Mouse (Mus musculus) layer of hippocampus, postnatal 14 days (tissue): Measurements from ENCODE around the gene Stag3. TPM values are rescaled to one million over a fixed set of nuclear protein-coding genes. Genes with fewer than 3 reads are reported as not detected.

ENCODE experiments used
- DNase-seq, 2 experiments: peaks; one replicate each; pipeline ENCODE4 v3.0.0; 2021 to 2022; ENCODE audit warnings: low spot score in 2 of 2, mixed read lengths in 1 of 2
- long read RNA-seq, 2 experiments: library from polyadenylated mRNA; stranded (forward); transcript quantifications; one replicate each; pipeline ENCODE4 v2.0.0; 2021
- total RNA-seq, 2 experiments: library from RNA; stranded (reverse); gene quantifications; 2 replicates each; pipeline ENCODE4 v1.2.3; 2021

Stag3 gene
- total RNA-seq = 1 to 10 TPM; 2.2 to 2.9 TPM
- long read RNA-seq, experiment 1 = 0 reads
- long read RNA-seq, experiment 2, partial matches to known transcripts = 0 of 1 reads
- long read RNA-seq, experiment 2, other reads (novel, unspliced or antisense) = 1 of 1 reads

DNA sequence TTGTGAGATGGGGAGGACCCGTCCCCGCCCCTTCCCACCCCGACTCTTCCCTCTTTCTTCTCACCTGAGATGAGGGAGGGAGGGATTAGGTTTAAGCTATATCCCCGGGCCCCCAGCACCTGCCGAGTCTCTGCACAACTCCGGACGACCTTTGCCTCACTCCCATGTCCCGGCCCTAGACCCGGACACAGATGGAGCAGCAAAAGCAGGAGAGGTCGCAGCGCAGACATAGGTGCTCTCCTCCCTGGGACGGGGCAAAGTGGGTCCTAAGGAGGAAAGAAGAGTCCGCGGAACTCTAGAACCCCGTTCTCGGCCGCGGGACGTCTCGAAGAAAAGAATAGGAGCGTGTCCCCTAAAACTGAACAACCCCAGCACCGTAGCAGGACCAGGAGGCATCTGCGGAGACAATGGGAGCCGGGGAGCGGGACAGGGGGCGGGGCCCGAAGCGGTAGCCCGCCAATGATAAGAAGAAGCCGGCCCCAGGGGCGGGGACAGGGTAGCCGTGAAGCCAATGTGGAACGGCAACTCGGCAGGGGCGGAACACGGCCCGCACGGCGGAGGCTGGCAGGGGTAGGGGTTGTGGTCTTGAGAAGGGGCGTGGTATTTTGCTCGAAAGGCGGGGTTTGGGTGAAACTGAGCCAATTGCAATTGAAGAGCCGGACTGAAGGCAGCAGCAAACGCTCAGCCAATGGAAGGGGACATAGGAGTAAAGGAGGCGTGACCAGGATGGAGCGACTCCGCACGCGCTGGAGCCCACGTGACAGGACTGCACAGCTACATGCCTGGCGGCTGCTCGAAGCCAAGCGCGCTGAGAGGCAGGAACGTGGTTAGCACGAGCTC lies at the start of gene Stag3, which contains the start of the genes Gm43720 and Gpc2:
TSS of gene Stag3 (plus strand) at position 656 of the 840 bp plus-strand sequence.
TSS of gene Gm43720 (minus strand) at position 374 of the 840 bp plus-strand sequence.
TSS of gene Gpc2 (minus strand) at position 421 of the 840 bp plus-strand sequence.
- peak; percentile 88 to 93 for DNase-seq

- no peak for DNase-seq
Measured at GRCm38 (mm10) chr5:138233778-138234177, 46.3 kb upstream of the Stag3 start.

- DNase-seq = no peak
Measured at GRCm38 (mm10) chr5:138234224-138234623, 45.8 kb upstream of the Stag3 start.

- DNase-seq = no peak
Measured at GRCm38 (mm10) chr5:138241511-138241910, 38.5 kb upstream of the Stag3 start.

DNA sequence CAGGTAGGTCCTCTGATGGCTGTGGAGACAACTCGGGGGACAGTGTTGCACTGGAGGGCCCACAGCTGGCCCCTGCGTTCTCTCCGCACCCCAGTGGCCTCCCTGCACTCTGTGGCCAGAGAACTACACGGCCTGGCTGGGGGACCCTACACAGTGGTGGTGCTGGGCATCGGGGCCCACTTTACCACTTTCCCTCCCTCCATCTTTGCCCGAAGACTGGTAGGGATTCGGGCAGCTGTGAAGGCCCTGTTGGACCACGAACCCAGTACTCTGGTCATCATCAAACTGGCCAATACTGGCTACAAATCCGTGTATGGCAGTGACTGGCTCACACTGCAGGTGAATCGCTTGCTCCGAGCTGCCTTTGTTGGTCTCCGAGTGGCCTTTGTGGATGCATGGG lies 28.9 kb upstream of the Stag3 start:
- DNase-seq = no peak

DNA sequence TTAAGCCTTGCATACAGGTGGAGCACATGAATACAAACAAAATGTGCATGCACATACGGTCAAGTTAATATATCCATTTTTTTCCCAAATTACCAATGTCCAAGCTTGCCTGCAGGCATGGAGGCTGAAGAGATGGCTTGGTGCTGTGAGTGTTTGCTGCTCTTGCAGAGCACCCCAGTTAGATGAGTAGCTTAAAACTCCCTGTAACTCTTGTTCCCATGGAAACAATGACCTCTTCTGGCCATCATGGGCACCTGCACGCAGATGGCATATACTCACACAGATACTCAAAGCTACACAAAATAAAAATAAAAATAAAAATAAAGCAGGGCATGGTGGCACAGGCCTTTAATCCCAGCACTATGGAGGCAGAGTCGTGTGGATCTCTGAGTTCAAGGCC lies 27.0 kb upstream of the Stag3 start:
- DNase-seq = no peak

- DNase-seq = peak; percentile 91 to 98
Measured at GRCm38 (mm10) chr5:138255353-138256093, 24.5 kb upstream of the Stag3 start, which contains the start of gene Lamtor4. Gene Lamtor4 (plus strand): TSS chr5:138255482.

DNA sequence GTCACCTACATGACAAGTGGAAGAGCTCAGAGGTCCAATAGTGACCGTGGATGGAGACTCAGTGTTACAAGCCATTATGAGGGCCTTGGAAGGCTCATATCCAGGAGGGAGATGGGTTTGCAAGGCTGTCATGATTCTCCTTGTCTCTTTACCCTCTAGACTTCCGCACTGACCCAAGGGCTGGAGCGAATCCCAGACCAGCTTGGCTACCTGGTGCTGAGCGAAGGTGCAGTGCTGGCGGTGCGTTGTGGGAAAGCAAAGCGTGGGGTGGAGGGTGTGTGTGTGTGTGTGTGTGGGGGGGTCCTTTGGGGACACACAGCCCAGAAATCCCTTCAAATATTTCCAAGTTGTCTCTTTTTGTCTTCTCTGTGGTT lies 24.0 kb upstream of the Stag3 start:
- DNase-seq = no peak

GRCm38 (mm10) chr5:138256966-138257584 lies 23.0 kb upstream of the Stag3 start:
- DNase-seq = no peak

DNA sequence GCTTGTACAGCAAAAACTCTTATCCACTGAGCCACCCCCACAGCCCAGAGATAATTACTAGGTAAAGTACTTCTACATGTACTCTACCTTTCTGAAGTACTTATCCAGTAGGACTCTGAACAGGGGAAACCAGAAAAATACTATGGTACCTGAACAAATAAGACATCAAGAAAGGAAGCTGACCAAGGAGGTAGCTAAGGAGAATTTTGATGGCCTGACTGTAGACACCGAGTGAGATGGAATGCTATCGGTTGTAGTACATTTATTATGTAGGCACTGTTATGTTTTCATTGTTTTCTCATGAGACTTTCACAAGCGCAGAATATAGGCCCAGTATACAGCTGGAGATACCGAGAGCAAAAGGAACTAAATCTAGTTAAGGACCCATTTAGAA lies 22.5 kb upstream of the Stag3 start:
- DNase-seq = no peak

DNA sequence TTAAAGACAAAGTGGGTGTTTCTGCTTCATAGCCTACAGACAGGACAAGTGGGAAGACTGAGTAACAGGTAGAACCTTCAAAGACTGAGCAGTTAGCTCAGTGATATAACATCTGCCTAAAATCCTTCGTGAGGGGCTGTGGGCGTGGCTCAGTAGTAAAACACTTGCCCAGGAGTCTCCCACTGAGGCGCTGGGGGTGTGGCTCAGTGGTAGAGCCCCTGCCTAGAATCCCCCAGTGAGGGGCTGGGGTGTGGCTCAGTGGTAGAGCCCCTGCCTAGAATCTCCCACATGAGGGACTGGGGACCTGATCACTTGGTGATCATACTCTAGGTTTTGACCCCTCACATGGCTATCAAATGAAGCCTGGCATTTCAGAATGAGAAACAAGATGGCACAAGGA lies 22.0 kb upstream of the Stag3 start:
- DNase-seq = no peak

DNA sequence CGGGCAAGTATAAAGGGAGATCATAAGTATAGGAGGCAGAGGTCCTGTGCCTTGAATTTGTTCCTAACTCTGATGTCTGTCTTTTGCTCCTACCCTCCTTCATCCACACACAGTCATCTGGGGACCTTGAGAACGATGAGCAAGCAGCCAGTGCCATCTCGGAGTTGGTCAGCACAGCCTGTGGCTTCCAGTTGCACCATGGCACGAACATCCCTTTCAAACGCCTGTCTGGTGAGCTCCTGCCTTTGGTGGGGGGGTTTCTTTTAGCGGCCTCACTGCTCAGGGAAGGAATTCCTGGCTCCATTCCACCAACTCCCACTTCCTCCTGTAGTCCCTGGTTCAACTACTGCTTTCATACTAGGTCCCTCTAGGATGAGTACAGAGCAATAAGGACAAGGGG lies 21.5 kb upstream of the Stag3 start:
- no peak for DNase-seq

DNA sequence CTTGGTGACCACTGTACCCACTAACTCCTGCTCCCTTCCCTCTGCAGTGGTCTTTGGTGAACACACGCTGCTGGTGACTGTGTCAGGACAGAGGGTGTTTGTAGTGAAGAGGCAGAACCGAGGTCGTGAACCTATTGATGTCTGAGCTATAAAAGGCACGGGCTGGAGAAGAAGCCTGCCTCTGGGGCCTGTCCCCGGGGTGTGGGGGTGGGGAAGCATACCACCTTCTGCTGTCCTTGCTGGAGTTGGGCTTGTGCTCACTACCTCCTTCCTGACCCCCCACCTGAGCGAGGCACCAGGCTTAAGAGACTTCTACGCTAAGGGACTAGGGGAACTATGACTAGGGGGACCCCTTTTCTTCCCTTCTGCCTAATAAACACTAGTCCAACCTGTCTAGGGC lies 21.0 kb upstream of the Stag3 start:
- DNase-seq = no peak

- no peak for DNase-seq
Measured at GRCm38 (mm10) chr5:138260051-138260450, 20.0 kb upstream of the Stag3 start.

- DNase-seq = no peak
Measured at GRCm38 (mm10) chr5:138260834-138261233, 19.2 kb upstream of the Stag3 start.

DNA sequence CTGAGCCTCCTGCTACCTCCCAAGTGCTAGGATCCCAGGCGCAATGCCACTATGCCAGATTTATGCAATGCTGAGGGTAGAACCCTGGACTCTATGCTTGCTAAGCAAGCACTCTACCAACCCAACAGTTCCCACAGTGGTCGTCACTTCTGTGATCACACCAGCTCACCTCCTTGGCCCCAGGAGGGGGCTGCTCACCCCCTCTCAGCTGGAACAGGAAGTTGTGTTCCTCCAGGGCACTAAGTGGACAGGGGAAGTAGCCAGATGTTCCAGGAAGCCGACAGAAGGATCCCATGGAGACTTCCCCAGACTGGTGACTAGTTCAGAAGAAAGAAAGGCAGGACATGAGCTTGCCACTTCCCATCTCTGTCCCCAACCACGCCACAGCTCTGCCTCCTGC lies 18.0 kb upstream of the Stag3 start:
- DNase-seq = no peak

GRCm38 (mm10) chr5:138262582-138263240 lies 17.3 kb upstream of the Stag3 start:
- no peak for DNase-seq

- peak; percentile 88 to 91 for DNase-seq
Measured at GRCm38 (mm10) chr5:138263260-138264206, 16.5 kb upstream of the Stag3 start, which contains the start of gene BC037034. Gene BC037034 (minus strand): TSS chr5:138264033.

GRCm38 (mm10) chr5:138264207-138264578 lies 15.8 kb upstream of the Stag3 start:
- no peak for DNase-seq

DNA sequence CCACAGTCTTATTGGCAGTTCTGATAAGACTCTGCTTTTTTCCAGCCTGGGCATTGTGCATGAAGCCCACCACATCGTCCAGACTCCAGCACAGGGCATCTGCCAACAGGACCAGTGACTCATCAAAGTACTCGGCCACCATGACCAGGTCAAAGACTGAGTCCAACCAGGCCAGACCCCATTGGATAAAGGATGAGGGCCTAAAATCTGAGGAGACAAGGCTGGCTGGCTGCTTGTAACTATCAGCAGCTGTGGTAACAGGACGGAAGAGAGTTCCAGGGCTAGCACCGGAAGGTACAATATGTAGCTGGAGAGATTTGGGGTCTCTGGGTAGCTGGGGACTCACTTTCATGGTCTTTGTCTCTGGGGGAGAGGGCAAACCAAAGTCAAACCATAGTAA lies 14.3 kb upstream of the Stag3 start:
- DNase-seq = no peak
